Comparison of ENCODE assay signal across 8 mouse cellular contexts in the genomic region with DNA sequence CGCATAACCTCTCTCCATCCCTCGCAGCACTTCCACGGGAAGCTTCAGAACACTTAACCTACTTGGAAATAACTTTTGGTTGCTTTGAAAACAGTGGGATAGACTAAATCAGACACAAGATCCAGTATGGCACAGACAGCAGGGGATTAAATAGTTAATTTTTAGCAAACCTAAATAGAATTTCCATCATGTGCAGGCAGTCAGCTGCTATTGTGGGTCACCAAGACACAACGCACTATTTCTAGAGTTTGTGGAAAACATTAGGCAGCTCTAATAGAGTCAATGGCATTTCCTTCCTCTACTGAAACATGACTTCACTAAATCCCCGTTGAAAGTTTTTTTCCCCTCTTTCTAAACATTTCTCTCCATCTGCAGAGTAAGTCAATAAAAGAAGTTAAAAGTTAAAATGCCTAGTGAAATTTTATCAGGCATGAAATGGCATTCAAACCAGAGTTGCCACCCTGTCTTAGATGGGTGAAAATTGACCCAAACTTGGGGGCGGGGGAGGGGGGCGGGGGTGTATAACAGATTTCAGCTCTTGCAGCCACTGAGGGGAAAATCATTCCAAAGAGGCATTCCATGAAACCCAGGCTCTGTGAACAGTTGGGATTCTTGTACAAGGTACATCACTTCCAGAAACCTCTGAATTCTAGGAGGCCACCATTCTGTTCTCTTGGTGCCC.
DNase-seq lines count a peak whose midpoint lies in the region; ATAC-seq and TF ChIP-seq lines count a peak whose summit lies in the region.
"Not testable (repeated sequence)": the region's sequence is repeated elsewhere in the genome, so short reads cannot be mapped to it uniquely, and the experiment has no call there.

No protein-coding gene starts in this region.

- H3K36me3 ChIP-seq in G1E (replicated peaks); embryonic facial prominence, embryonic 13.5 days; heart, embryonic 12.5 days; intestine, embryonic 16.5 days (ENCODE audit: control insufficient read depth, insufficient read depth, low read length); kidney, embryonic 16.5 days (ENCODE audit: insufficient read depth, low read length); liver, adult 2 months (ENCODE audit: control insufficient read depth, insufficient read depth, low read length); stomach, embryonic 15.5 days: not testable (repeated sequence)

- peaks cover 40% of the 10 kb centered on the region for H3K4me1 ChIP-seq in G1E (ENCODE audit: insufficient read depth, low read depth, low read length)
- H3K4me1 ChIP-seq in embryonic facial prominence, embryonic 13.5 days = peaks cover 12% of the 10 kb centered on the region
- peaks cover 15% of the 10 kb centered on the region for H3K4me1 ChIP-seq in heart, embryonic 12.5 days (replicated peaks)
- H3K4me1 ChIP-seq in intestine, embryonic 16.5 days (ENCODE audit: control insufficient read depth, insufficient read depth, low read length) = peaks cover 12% of the 10 kb centered on the region
- H3K4me1 ChIP-seq in kidney, embryonic 16.5 days (ENCODE audit: insufficient read depth, low read length) = peaks cover 20% of the 10 kb centered on the region
- H3K4me1 ChIP-seq in liver, adult 2 months (ENCODE audit: control insufficient read depth, insufficient read depth, low read length) = not testable (repeated sequence)
- 0 out of 2 replicates have a peak, but pooled peaks cover 13% of the 10 kb centered on the region for H3K4me1 ChIP-seq in stomach, embryonic 15.5 days

- ATAC-seq in G1E (ENCODE audit: extremely low read depth, insufficient number of reproducible peaks, low FRiP score, poor library complexity, severe bottlenecking) = peak; percentile 1; the same call in 1 of the 2 replicates
- ATAC-seq in embryonic facial prominence, embryonic 13.5 days (ENCODE audit: insufficient number of reproducible peaks, insufficient read depth, low FRiP score, low TSS enrichment, low read depth); stomach, embryonic 15.5 days (ENCODE audit: insufficient read depth, low FRiP score, low read depth): not testable (repeated sequence)
- ATAC-seq in heart, embryonic 12.5 days (ENCODE audit: insufficient number of reproducible peaks, low FRiP score) = peak; percentile 68; the same call in 1 of the 2 replicates
- peak; percentile 41 for ATAC-seq in intestine, embryonic 16.5 days
- ATAC-seq in kidney, embryonic 16.5 days (ENCODE audit: low FRiP score, low TSS enrichment) = peak; percentile 79

- peak overlapping the region; percentile 44; the same call in 1 of the 2 replicates for H3K27ac ChIP-seq in embryonic facial prominence, embryonic 13.5 days
- H3K27ac ChIP-seq in heart, embryonic 12.5 days (ENCODE audit: poor library complexity, severe bottlenecking) = peak overlapping the region; percentile 76
- H3K27ac ChIP-seq in intestine, embryonic 16.5 days (ENCODE audit: low read length) = peak overlapping the region; percentile 33; the same call in 1 of the 2 replicates
- peak overlapping the region; percentile 87 for H3K27ac ChIP-seq in kidney, embryonic 16.5 days (ENCODE audit: low read length)
- H3K27ac ChIP-seq in liver, adult 2 months (replicated peaks; ENCODE audit: insufficient read depth, low read depth, low read length) = not testable (repeated sequence)
- H3K27ac ChIP-seq in stomach, embryonic 15.5 days = peak overlapping the region; percentile 52; the same call in 1 of the 2 replicates

- not testable (repeated sequence) for H3K79me2 ChIP-seq in liver, adult 2 months (ENCODE audit: control insufficient read depth, insufficient read depth, low read length)

- TF ChIP-seq POLR2A in liver, adult 2 months (IDR thresholded peaks at IDR 0.05; ENCODE audit: extremely low read depth, insufficient read depth, low read length) = not testable (repeated sequence)

- H3K4me3 ChIP-seq in G1E (ENCODE audit: low read depth, low read length) = peak overlapping the region; percentile 69; the same call in 1 of the 2 replicates
- H3K4me3 ChIP-seq in embryonic facial prominence, embryonic 13.5 days; heart, embryonic 12.5 days; intestine, embryonic 16.5 days (ENCODE audit: low read length); kidney, embryonic 16.5 days (ENCODE audit: low read length); liver, adult 2 months (ENCODE audit: insufficient read depth, low read depth, low read length); stomach, embryonic 15.5 days (replicated peaks): not testable (repeated sequence)

- H3K9me3 ChIP-seq in G1E (replicated peaks); embryonic facial prominence, embryonic 13.5 days; heart, embryonic 12.5 days (replicated peaks); intestine, embryonic 16.5 days (ENCODE audit: control insufficient read depth, low read length); kidney, embryonic 16.5 days (ENCODE audit: low read length); stomach, embryonic 15.5 days: not testable (repeated sequence)

- 53% methylated on average over 7 of the region's 7 CpGs for WGBS in embryonic facial prominence, embryonic 13.5 days
- WGBS in heart, embryonic 12.5 days = 37% methylated on average over 7 of the region's 7 CpGs
- 46% methylated on average over 7 of the region's 7 CpGs for WGBS in intestine, embryonic 16.5 days
- 27% methylated on average over 7 of the region's 7 CpGs for WGBS in kidney, embryonic 16.5 days
- WGBS in liver, adult 2 months = 58% methylated on average over 7 of the region's 7 CpGs
- WGBS in stomach, embryonic 15.5 days = 38% methylated on average over 7 of the region's 7 CpGs

- not testable (repeated sequence) for H3K27me3 ChIP-seq in G1E (ENCODE audit: insufficient read depth, low read length); embryonic facial prominence, embryonic 13.5 days; heart, embryonic 12.5 days (replicated peaks); intestine, embryonic 16.5 days (replicated peaks; ENCODE audit: control insufficient read depth, insufficient read depth, low read length); kidney, embryonic 16.5 days (ENCODE audit: insufficient read depth, low read length); liver, adult 2 months (ENCODE audit: control insufficient read depth, insufficient read depth, low read length); stomach, embryonic 15.5 days (replicated peaks)

- not testable (repeated sequence) for TF ChIP-seq CTCF in G1E (IDR thresholded peaks at IDR 0.05; ENCODE audit: low read depth, low read length); liver, adult 2 months (IDR thresholded peaks at IDR 0.05; ENCODE audit: low read depth, low read length)

- not testable (repeated sequence) for DNase-seq in G1E (ENCODE audit: low spot score)
- DNase-seq in liver, adult 2 months (ENCODE audit: extremely low read depth, low read depth, low spot score) = peak; percentile 23
- peak; percentile 3 for DNase-seq in lung, postnatal 10 days

- not testable (repeated sequence) for H3K9ac ChIP-seq in embryonic facial prominence, embryonic 13.5 days; heart, embryonic 12.5 days; intestine, embryonic 16.5 days (ENCODE audit: low read depth, low read length); kidney, embryonic 16.5 days (replicated peaks; ENCODE audit: low read length); liver, adult 2 months (ENCODE audit: low read depth, low read length); stomach, embryonic 15.5 days

- peak overlapping the region; percentile 27 for H3K4me2 ChIP-seq in embryonic facial prominence, embryonic 13.5 days
- H3K4me2 ChIP-seq in heart, embryonic 12.5 days = peak overlapping the region; percentile 57
- H3K4me2 ChIP-seq in intestine, embryonic 16.5 days (ENCODE audit: low read depth, low read length); stomach, embryonic 15.5 days: not testable (repeated sequence)
- peak overlapping the region; percentile 37 for H3K4me2 ChIP-seq in kidney, embryonic 16.5 days (replicated peaks; ENCODE audit: low read depth, low read length)
